Mouse (Mus musculus) C2C12 (cell line): ENCODE data around the gene E430018J23Rik.

Experiments
- CEBPB ChIP-seq: IDR thresholded peaks from one replicate; pipeline ENCODE4 v1.6.1; 2011; ENCODE audit warnings: low read depth, mild to moderate bottlenecking, control low read depth, moderate library complexity
- CTCF ChIP-seq: IDR thresholded peaks from one replicate; pipeline ENCODE4 v1.5.1; 2011; ENCODE audit not compliant: control insufficient read depth, insufficient read depth, insufficient read length

DNA sequence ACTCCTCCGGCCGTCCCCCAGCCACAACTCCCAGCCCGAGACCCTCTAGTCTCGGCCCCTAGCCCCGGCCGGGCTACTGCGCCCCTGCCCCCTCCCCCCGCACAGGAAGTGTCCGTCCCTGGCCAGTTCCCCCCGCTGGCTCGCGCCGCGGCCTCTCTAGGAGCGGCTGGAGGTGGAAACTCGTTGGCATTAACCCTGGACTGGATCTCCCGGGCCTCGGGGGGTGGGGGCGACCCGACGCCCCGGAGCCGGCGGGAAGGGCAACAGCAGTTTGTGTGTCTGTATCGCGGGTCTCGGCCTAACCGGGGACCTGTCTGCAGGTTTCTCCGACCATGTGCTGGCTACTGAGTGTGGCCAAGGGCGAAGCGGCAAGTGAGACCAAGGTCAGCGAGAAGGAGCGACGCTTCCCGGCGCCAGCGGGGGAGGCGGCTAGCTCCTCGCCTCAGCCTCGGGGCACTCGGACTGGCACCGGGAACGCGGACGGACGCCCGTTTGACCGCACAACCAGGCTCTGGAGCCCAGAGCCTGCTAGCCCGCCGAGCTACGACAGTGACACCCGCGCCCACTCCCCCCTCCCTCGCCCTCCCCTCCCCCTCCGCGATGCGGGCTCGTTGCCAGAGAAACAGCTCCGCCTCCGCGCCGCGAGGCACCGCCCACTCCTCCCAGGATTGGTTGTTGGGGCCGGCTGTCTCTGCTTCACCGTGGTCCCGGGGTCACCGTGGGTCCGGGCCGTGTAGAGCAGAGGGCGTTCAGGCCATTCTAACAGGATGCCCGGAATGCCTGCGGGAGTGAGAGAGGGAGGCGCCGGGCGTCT is 47.7 kb downstream of the E430018J23Rik start, which contains the start of gene Zfp768:
- TF ChIP-seq CTCF (no peak), CEBPB (no peak)
